Mouse (Mus musculus): Measurements from ENCODE around the gene Rasa4. TPM values are rescaled to one million over a fixed set of nuclear protein-coding genes. Genes with fewer than 3 reads are reported as not detected.

Gene Rasa4
- total and polyA plus RNA-seq, 3 experiments: 1.4 to 2.5 TPM; not detected in 1

- no peak overlapping the region for H3K4me3 ChIP-seq (ENCODE audit: control insufficient read depth in 1 of 2, insufficient read depth in 1 of 2, low read depth in 2 of 2, low read length in 2 of 2)
- H3K79me2 ChIP-seq (ENCODE audit: control insufficient read depth, insufficient read depth, low read length, poor library complexity): no peaks in the 10 kb centered on the region
- peak; percentile 64 for DNase-seq (ENCODE audit: low read depth, low spot score)
- TF ChIP-seq TAL1 (IDR thresholded peaks at IDR 0.05; ENCODE audit: low read length) (peak; percentile 72), MYB (IDR thresholded peaks at IDR 0.05; ENCODE audit: low read depth, low read length) (no peak), TCF12 (IDR thresholded peaks at IDR 0.05; ENCODE audit: low read depth, low read length) (peak; percentile 77), RCOR1 (IDR thresholded peaks at IDR 0.05; ENCODE audit: low read depth, low read length) (peak; percentile 44; the same call in 1 of the 2 replicates), MAZ (IDR thresholded peaks at IDR 0.05; ENCODE audit: low read depth, low read length) (no peak), ETS1 (IDR thresholded peaks at IDR 0.05; ENCODE audit: low read depth, low read length) (peak; percentile 65), EP300 (IDR thresholded peaks at IDR 0.05; ENCODE audit: low read depth in 1 of 2, low read length in 2 of 2) (peak in 1 of 2 experiments; percentile 73; a peak in 2 of 4 replicates)
- peaks cover 2 to 21% of the 10 kb centered on the region in 2 experiments; a peak in 3 of 4 replicates for H3K36me3 ChIP-seq (ENCODE audit: control insufficient read depth in 1 of 2, insufficient read depth in 2 of 2, low read length in 2 of 2)
- no peaks in the 10 kb centered on the region for H3K9me3 ChIP-seq (replicated peaks; ENCODE audit: insufficient read depth, low read length)
- H3K9ac ChIP-seq (ENCODE audit: control insufficient read depth, low read depth, low read length, poor library complexity, severe bottlenecking): peak overlapping the region; percentile 37
- H3K27ac ChIP-seq (ENCODE audit: control insufficient read depth, low read depth, low read length): peak overlapping the region; percentile 40
- peaks cover 20 to 39% of the 10 kb centered on the region in 2 experiments for H3K4me1 ChIP-seq (ENCODE audit: control insufficient read depth in 1 of 2, insufficient read depth in 2 of 2, low read length in 2 of 2)
- H3K27me3 ChIP-seq (ENCODE audit: control insufficient read depth in 1 of 2, insufficient read depth in 2 of 2, low read length in 2 of 2): no peaks in the 10 kb centered on the region
Observed at GRCm38 (mm10) chr5:136144606-136145430, 61.1 kb downstream of the Rasa4 start.

GRCm38 (mm10) chr5:136146936-136147335 lies 63.2 kb downstream of the Rasa4 start:
- no peak for DNase-seq (ENCODE audit: low read depth, low spot score)
- Histone ChIP-seq H3K4me1 (ENCODE audit: control insufficient read depth in 1 of 2, insufficient read depth in 2 of 2, low read length in 2 of 2) (peaks cover 20 to 40% of the 10 kb centered on the region in 2 experiments), H3K27ac (ENCODE audit: control insufficient read depth, low read depth, low read length) (no peak overlapping the region), H3K9ac (ENCODE audit: control insufficient read depth, low read depth, low read length, poor library complexity, severe bottlenecking) (no peak overlapping the region), H3K9me3 (replicated peaks; ENCODE audit: insufficient read depth, low read length) (no peaks in the 10 kb centered on the region), H3K36me3 (ENCODE audit: control insufficient read depth in 1 of 2, insufficient read depth in 2 of 2, low read length in 2 of 2) (peaks cover 0 to 22% of the 10 kb centered on the region in 2 experiments; a peak in 3 of 4 replicates), H3K27me3 (ENCODE audit: control insufficient read depth in 1 of 2, insufficient read depth in 2 of 2, low read length in 2 of 2) (no peaks in the 10 kb centered on the region), H3K4me3 (ENCODE audit: control insufficient read depth in 1 of 2, insufficient read depth in 1 of 2, low read depth in 2 of 2, low read length in 2 of 2) (no peak overlapping the region), H3K79me2 (ENCODE audit: control insufficient read depth, insufficient read depth, low read length, poor library complexity) (no peaks in the 10 kb centered on the region)
- TF ChIP-seq POLR2AphosphoS5 (IDR thresholded peaks at IDR 0.05; ENCODE audit: borderline replicate concordance, low read depth, low read length): no peak
- no peak for TF ChIP-seq ETS1 (IDR thresholded peaks at IDR 0.05; ENCODE audit: low read depth, low read length)
- no peak for TF ChIP-seq E2F4 (IDR thresholded peaks at IDR 0.05; ENCODE audit: borderline replicate concordance, low read depth, low read length)
- no peak for TF ChIP-seq SMC3 (IDR thresholded peaks at IDR 0.05; ENCODE audit: low read depth, low read length)
- TF ChIP-seq HCFC1 (IDR thresholded peaks at IDR 0.05; ENCODE audit: low read depth, low read length): no peak
- no peak for TF ChIP-seq MAX (IDR thresholded peaks at IDR 0.05; ENCODE audit: low read length)

- peaks cover 20 to 40% of the 10 kb centered on the region in 2 experiments for H3K4me1 ChIP-seq (ENCODE audit: control insufficient read depth in 1 of 2, insufficient read depth in 2 of 2, low read length in 2 of 2)
- no peaks in the 10 kb centered on the region for H3K9me3 ChIP-seq (replicated peaks; ENCODE audit: insufficient read depth, low read length)
- DNase-seq (ENCODE audit: low read depth, low spot score): no peak
- no peak overlapping the region for H3K9ac ChIP-seq (ENCODE audit: control insufficient read depth, low read depth, low read length, poor library complexity, severe bottlenecking)
- H3K36me3 ChIP-seq (ENCODE audit: control insufficient read depth in 1 of 2, insufficient read depth in 2 of 2, low read length in 2 of 2): peaks cover 0 to 22% of the 10 kb centered on the region in 2 experiments; a peak in 3 of 4 replicates
- no peak overlapping the region for H3K27ac ChIP-seq (ENCODE audit: control insufficient read depth, low read depth, low read length)
- no peak overlapping the region for H3K4me3 ChIP-seq (ENCODE audit: control insufficient read depth in 1 of 2, insufficient read depth in 1 of 2, low read depth in 2 of 2, low read length in 2 of 2)
- H3K27me3 ChIP-seq (ENCODE audit: control insufficient read depth in 1 of 2, insufficient read depth in 2 of 2, low read length in 2 of 2): no peaks in the 10 kb centered on the region
- TF ChIP-seq TCF12 (IDR thresholded peaks at IDR 0.05; ENCODE audit: low read depth, low read length) (no peak), POLR2A (IDR thresholded peaks at IDR 0.05; ENCODE audit: control insufficient read depth in 1 of 2, insufficient read depth in 1 of 2, low read depth in 1 of 2, low read length in 2 of 2, poor library complexity in 1 of 2) (0 out of 4 replicates have a peak, but pooled peaks of 1 of the 2 experiments have one; percentile 13)
- H3K79me2 ChIP-seq (ENCODE audit: control insufficient read depth, insufficient read depth, low read length, poor library complexity): no peaks in the 10 kb centered on the region
Observed at GRCm38 (mm10) chr5:136147704-136148103, 64.0 kb downstream of the Rasa4 start.
